Mouse (Mus musculus) heart, adult 11 months (tissue): ENCODE measurements around the gene Pkn3.

Source experiments
- DNase-seq: peaks from one replicate; pipeline ENCODE4 v3.0.0; 2022

The Pkn3 gene

DNA sequence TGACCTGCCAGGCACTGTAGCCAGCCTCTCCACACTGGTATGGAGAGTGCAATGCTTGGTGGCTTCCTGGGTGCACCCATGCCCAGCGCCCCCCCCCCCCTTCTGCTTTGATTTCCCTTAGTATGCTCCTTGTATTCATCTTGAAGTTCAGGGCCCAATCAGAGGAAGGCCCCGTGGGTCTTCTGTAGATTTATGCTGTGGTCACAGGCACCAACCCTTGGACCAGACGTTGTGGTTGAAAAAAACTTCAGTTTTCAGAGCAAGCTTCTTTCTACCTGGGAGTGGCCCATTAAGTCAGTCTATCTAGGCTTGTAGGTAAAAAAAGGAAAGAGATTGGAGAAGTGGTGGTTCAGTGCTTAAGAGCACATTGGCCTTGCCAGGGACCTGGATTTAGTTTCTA, 13.7 kb upstream of the Pkn3 start:
- no peak for DNase-seq

DNA sequence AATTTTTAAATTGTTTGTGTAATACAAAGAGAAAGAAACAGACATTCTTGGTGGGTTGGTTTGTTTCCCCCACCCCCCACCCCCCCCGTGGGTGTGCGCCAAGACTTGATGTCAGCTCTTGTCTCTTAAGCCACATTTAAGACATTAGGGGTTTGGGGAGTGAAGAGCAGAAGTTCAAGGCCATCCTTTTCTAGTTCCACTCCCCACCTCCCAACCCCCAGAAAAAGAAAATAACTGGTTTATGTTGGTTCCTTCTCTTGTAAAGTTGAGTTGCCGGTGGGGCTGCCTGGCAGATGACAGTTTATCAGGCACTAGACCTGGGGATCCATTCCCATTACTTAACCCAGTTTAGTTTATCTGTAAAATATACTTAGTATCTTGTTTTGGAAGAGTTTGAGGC, 13.2 kb upstream of the Pkn3 start:
- DNase-seq: peak; percentile 89

DNA sequence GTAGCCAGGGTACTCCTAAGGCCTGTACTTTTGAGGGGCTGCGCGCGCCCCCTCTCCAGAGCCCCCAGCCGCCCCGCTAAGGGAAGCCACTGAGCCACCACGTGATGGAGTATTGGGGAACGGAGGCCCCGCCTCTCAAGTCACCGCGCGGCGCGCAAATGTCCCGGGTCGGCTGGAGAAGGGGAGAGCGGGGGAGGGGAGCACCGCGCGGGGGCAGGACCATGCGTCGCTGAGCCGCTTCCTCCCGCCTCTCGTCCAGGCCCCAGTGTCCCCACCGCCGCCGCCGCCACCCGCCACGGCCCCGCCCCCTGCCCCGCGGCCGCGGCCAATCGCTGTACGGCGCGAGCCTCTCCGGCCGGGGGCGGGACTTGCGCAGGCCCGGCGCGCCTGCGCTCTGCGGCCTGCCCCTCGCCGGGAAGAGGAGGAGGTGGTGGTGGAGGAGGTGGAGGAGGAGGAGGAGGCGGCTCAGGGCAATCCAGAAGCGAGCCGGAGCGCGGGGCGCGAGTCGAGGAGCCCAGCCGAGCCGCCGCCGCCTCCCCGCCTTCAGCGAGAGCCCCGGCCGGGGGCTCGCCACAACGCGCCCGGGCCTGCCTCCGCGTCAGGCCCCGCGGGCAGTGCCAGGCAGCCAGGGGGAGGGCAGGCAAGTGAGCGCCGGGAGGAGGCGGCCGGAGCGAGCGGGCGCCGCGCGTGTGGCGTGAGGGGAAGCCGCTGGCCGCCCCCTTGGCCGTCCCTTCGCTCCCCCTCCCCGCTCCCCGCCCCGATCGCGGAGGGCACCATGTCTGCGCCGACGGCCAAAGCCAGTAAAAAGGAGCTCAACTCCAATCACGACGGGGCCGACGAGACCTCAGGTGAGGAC, 11.2 kb upstream of the Pkn3 start:
- DNase-seq: peak; percentile 100

DNA sequence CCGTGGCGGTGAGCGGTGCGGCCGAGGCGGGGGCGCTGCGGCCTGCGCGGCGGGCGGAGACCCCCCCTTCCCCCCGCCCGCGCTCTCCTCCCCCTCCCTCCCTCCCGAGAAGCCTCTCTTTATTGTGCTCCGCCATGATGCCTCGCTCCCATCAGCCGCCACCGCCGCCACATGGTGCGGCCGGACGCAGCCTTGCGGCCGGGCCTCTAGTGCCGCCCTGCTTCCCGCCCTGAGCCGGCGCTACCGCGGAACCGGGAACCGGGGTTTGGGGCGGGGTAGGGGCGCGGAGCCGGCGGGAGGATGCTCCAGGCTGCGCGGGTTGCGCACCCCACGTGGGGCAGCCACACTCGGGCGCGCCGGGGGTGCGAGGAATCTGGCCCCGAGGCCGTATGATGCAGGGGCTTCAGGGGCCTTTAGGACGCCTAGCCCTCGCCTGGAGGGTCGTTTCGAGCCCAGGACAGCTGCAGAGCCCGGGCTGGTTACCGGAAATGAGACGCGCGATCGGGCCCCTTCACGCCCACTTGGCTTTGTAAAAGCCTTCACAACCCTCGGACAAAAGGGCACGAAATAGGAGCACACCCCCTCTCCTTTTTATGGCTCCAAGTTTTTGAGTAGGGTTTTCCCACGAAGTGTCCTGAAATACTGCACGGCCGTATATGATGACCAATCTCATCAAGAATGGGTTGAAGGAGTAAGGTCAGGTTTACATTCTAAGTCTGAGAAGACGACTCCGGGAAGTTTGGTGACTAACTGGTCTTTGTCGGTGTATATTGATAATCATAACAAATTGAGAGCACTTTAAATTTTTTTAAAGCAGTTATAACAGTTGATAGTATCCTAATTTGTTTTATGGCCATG, 10.2 kb upstream of the Pkn3 start:
- DNase-seq: peak; percentile 97

DNA sequence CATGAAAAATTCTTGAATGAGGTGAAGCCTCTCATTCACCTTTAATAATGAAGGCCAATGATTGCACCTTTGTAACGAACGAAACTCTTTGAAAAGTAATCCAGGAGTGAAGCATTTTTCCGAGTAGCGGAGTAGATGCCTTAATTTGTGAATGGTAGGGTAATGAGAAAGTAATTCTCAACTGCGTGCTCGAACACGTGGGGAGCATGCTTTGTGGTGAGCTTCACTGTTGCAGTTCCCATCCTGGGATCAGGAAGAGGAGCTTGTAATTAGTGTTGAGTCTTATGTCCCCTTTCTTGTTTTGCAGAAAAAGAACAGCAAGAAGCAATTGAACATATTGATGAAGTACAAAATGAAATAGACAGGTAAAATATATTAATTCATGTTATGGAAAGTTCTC, 9.5 kb upstream of the Pkn3 start:
- no peak for DNase-seq

DNA sequence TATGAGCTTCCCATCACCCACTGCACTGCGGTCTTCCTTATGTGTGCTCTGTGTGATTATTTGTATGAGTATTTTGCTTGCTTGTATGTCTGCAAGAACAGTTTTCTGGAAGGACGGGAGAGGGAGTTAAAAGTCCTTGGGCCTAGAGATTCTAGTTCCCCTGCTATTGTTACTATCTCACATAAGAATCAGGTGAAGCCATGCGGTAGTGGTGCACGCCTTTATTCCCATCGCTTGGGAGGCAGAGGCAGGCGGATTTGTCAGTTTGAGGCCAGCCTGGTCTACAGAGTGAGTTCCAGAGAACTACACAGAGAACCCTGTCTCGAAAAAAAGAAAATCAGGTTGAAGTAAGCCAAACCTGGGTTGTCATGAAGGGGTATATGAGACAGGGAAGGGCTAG, 4.6 kb upstream of the Pkn3 start:
- no peak for DNase-seq

DNA sequence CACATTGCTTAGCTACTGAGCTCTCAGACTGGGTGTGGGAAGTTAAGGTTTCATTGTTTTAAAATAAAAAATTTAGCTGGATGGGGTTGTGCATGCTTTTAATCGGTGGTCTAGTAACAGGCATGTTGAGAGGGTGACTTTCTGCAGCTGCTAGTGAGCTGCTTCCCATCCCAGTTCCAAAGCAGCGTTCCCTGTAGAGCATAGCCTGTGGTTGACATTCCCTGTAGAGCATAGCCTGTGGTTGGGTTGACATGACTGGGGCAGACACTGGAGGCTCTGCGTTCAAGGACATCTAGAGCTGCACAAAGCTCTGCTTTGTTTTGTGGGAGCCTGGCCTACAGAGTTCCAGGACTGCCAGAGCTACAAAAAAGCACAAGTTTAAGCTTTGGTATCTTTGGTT, 4.2 kb upstream of the Pkn3 start:
- no peak for DNase-seq

DNA sequence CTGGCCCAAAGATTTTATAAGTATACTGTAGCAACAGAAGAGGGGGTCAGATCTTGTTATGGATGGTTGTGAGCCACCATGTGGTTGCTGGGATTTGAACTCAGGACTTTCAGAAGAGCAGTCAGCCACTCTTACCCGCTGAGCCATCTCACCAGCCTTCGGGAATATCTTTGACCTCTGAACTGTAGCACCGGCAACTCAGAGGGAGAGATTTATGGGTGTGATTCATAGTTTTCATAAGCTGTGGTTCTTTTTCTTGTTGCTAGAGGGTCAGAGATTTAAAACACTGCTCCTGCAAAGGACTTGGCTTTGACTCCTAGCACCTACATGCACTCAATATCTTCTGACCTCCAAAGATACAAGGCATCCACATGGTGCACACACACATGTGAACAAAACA, 1.9 kb upstream of the Pkn3 start:
- DNase-seq: no peak

DNA sequence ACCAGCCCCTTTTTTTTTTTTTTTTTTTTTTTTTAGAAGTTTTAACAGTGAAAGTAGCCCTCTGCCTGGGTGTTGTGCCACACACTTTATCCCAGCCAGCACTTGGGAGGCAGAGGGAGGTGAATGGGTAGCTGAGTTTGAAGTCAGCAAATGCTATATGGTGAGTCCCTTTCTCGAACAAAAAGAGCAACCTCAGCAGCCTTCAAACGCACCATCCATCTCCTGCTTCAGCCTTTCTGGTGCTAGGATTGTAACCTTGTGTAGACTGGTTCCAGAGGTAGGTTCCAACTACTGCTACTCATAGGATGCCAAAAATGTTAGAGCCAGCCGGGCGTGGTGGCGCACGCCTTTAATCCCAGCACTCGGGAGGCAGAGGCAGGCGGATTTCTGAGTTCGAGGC, 1.0 kb upstream of the Pkn3 start:
- DNase-seq: no peak

DNA sequence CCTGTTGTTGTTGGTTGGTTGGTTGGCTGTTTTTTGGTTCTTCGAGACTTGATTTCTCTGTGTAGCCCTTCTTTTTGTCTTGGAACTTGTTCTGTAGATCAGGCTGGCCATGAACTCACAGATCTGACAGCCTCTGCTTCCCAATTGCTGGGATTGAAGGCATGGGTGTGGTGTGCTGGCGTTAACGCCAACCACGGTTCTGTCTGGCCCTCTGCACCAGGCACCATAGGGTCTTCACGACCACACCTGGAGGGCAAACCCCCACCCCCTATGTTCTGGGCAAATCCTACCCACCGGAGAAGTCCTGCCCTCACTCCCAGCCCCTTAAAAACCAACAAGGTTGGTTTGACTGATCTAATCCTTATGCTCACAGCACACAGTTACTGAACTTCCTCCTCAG, 525 bp upstream of the Pkn3 start:
- DNase-seq: peak; percentile 92

DNA sequence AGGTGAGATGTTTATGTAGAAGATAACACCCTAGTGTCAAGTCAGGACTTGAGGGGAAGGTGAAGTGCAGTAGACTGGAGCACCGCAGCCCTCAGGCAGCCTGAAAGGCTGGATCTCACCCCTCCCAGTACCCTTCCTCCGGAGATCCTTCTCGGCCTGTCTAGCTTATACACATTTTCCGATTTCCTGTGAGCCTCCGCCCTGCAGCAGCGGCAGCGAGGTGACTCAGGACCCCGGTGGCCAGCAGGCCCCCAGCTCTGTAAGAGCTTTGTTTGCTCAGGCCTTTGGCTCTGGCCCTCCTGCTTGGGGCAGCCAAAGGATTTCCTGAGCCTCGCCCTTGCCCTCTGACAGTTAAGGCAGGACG, 847 bp downstream of the Pkn3 start:
- DNase-seq: peak; percentile 99

DNA sequence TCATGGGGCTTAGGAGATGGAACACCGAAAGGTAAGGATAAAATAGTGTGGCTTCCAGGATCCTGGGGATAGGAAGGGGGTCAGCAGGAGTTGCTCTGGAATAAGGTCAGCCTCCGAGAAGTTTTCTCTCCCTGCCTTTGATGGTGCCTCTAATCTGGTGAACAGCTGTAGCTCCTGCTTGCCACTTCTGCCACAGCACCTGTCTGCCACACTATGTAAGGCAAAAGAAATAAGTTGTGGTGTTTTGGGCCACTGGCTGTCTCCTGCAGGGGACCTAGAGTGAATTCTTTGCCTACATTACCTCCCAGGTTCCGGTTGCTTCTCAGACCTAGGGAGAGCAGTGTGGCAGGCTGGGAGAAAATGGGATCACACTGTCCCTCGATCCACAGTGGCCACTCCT, 1.3 kb downstream of the Pkn3 start:
- peak; percentile 90 for DNase-seq

DNA sequence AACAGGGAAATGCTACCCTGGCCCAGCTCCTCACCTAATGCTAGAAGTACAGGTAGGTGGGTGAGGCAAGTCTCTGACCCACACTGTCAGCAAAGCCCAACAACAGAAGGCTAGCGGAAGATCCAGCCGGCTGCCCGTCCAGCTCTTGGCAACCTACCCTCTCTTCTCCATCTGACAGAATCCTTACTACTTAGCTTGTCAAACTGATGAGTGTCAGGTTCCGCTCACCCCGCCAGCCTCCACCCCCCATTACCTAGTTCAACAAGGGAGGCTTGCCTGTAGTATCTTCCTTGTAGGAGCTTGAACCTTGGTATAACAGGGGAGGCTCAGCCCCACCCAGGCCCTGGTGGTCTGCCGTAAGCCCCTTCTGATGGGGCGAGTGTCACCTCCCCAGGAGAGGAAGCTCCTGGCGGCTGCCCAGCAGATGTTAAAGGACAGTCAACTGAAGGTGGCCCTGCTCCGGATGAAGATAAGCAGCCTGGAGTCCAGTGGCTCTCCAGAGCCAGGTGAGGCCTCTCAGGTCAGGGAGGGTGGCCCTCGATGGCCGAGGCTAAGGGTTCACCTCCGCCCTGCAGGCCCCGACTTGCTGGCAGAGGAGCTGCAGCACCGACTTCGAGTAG, 2.8 kb downstream of the Pkn3 start:
- DNase-seq: peak; percentile 92

DNA sequence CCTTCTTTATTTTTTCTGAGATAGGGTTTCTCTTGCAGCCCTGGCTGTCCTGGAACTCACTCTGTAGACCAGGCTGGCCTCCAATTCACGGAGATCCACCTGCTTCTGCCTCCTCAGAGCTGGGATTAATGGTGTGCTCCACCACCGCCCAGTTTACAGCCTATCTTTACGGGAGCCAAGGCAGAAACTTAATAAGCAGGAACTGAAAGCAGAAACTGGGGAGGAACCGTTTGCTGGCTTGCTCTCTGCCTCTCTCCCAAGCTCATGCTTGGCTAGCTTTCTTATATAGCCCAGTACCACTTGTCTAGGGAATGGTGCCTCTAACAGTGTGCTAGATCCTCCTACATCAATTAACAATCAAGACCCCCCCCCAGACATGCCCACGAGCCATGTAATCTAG, 6.6 kb downstream of the Pkn3 start:
- peak; percentile 90 for DNase-seq

DNA sequence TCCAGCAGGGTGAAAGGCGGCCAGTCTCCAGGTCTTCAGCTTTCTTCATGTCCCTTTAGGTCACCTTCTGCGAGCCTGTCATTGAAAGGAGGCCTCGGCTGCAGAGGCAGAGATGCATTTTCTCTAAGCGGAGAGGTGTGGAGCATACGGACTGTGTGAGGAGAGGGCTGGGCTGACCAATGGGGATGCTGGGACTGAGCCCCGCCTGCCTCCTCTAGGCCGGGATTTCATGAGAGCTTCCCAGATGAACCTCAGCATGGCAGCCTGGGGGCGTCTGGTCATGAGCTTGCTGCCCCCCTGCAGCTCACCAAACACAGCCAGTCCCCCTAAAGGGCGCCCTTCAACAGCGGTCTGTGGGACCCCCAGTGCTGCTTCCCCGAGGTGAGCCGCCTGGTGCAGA, 7.1 kb downstream of the Pkn3 start:
- no peak for DNase-seq

DNA sequence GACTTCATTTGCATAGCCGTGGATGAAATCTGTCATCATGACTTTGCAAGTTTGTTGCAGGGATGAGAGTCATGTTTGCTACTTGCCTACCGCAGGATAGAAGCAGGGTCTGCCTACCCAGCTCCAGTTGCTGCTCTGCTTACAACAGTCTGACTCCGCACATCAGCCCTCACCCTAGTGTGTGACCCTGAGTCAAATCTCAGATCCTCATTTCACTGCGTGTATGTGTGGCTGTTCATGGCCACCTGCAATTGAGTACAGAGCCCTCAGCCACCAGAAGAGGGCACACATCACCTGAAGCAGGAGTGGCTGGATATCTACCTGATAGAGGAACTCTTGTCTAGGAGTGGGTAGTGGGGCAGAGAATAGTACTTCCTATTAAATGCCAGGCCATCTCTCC, 9.8 kb downstream of the Pkn3 start:
- DNase-seq: no peak

DNA sequence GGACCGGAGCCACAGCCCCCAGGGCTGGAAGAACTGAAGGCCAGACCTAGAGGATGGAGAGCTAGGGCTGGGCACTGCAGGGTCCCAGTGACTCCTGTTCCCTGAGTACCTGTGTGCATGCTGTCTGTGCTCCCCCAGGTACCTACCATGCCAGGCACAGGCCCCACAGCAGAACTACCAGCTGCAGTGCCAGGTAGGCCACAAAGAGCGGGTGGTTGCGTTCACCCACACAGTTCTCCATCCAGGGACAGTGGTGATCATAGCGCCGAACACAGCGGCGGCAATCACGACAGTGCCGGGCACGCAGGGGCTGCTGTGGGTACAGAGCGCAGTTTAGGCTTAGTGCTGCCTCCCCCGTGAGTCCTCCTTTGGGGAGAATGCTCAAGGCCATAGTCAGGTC, 14.0 kb downstream of the Pkn3 start:
- peak; percentile 92 for DNase-seq

DNA sequence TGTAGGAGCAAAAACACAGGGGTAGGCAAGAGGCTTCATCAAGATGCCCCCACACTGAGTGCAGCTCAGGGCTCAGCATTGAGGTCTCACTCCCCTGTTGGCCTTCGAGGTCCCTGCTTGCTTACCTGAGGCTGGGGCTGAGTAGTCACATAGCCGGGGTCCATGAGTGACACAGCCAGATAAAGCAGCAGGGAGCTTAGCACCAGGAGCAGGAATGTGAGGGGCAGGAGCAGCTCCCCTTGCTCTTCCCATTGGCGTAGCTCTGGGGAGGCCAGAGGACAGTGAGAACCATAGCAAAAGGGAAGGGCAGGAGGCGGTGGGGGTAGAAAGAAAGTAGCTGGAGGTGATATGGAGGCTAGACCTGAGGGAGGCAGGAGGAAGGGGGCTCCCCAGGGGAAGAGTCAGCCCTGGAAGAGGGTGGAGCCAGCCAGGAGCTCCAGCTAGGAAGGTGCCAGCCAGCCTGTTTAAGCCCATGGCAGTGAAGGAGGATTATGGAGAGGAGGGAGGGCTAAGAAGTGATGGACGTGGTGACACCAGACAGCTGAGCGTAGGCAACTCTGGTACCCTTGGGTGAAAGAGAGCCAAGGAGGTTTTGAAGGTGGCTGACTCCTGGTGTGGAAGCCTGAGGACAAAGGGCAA, 14.9 kb downstream of the Pkn3 start:
- peak; percentile 93 for DNase-seq

DNA sequence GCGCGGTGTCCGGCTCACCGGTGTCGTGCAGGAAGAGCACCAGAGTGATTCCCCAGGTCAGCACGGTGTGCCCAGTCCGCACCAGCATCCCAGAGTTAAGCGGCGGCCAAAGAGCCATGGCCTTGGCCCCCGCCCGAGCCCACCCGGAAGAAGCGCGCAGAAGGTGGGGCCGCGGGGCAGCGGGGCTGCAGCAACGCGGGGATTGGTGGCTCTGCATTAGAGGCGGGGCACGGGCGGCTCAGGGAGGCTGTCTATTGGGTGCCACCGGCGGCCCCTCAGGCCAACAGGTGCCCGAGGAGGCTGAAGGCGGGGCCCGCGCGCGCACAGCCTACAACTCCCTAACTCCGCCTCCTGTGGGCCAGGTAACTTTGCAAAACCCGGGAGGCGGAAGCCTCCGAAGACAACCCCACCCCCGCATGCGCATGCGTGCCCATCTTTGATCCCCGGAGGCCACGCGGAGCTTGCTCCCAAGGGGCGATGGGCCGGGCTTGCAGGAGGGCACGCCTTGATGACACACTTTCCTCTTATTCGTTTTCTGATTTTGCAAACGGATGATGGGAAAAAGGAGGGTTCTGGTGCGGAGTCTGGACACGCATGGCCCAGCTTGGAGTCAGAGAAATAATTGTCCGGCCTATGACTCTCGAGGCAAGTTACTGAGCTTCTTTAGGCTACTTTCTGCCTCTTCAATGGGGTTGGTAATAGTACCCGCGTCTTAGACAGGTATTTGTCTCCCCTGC, 16.2 kb downstream of the Pkn3 start, which contains the start of gene Zdhhc12:
Zdhhc12 (minus strand) TSS at position 178 of the 737 bp plus-strand sequence.
- DNase-seq: peak; percentile 100

DNA sequence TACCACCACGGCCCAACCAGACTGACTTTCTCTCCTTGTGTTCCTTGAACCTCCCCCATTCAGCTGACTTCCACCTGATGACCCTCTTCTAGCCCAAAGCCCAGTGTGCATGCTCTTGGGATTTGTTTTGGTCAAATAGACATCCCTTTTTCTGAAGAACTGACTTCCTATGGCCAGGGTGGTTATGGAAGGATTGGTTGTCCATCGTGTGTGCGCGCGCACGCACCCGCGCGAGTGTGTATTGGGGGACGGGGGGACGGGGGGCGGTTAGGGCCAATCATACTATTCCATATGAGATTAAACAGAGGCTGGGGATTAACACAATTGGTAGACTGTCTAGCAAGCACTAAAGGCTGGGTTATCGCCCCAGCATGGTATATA, 16.7 kb downstream of the Pkn3 start:
- DNase-seq: no peak

DNA sequence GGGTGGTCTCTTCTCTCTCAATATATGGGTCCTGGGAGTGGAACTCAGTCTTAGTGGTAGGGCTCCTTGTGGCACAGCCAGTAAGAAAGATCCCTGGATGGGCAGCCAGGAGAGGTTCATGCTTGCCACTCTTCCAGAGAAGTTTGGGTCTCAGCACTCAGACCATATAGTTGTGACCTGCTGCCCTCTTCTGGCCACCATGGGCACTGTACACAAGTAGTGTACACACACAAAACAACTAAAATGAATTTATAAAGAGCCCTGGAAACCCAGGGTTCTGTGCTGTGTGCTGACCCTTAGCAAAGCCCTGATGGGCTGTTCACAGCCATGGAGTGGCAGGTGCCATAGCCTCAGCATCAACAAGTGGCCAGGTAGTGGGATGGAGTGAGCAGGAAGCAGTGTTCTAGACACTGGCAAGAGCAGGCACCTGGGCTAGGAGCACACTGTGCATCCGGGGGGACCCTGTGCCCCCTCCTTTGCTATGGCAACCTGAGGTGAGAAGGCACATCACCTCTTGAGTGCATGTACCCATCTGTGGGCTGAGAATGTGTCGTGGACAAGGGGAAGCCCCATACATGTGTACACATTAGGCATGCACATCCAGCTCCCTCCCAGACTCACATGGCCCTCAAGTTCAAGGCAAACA, 18.5 kb downstream of the Pkn3 start:
- DNase-seq: peak; percentile 91

DNA sequence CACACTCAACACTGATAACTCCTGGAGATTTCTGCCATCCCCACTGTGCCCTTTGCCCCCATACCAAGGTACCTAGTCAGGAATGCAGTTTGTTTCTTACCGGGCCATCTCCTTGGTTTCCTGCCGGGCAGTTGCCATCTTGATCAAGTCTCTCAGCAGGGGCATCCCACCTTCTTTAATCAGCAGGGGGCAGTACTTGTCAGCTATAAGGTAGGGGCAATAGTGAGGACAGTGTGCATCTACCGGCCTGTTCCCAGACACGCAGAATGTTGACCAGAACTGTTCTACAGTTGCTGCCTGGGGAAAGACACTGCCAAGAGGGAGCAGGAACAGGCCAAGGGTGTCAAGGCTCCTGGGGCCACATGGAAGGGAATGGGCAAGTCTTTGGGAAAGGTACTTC, 22.7 kb downstream of the Pkn3 start:
- no peak for DNase-seq
